Mouse (Mus musculus) testis, adult 2 months (tissue): ENCODE measurements at regions not wholly inside any gene's neighbourhood (a gene's known extent, or its start where the extent isn't known, plus 50 kb on each side); places are given as distances from the start of the nearest gene placed in this dataset.

Experiments
- CTCF ChIP-seq: fragments of 200-500 bp; IDR thresholded peaks from 2 replicates; pipeline ENCODE4 v1.5.1; 2012; ENCODE audit warnings: low read depth, mild to moderate bottlenecking, inconsistent platforms, low read length, moderate library complexity; ENCODE audit not compliant: control insufficient read depth, insufficient read depth, insufficient replicate concordance
- POLR2A ChIP-seq: fragments of 200-500 bp; IDR thresholded peaks from 2 replicates; pipeline ENCODE4 v1.6.1; 2012; ENCODE audit warnings: low read depth, mild to moderate bottlenecking, inconsistent platforms, low read length, moderate library complexity; ENCODE audit not compliant: control insufficient read depth

DNA sequence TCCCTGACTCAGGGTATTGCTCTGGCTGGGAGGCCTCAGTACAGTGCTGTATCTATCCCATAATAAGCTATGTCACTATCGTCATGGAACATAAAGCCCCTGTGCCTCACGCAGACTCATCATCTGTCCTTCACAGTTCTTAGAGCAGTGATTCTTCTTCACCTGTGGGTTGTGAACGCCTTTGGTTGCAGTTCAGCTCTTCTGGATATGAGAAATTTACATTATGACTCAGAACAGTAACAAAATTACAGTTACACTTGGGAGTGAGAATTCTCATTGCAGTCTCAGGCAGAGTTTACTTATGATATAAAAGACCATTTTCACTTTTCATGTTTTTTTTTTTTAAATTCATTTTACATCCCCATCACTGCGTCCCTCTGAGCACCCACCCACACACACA is 941.4 kb downstream of the Slc4a3 start:
- TF ChIP-seq POLR2A: no peak
- no peak for TF ChIP-seq CTCF
